Mouse (Mus musculus) cerebellum, adult 9-10 months (tissue): ENCODE data around the gene Ccdc124.
A peak's percentile ranks its signal among the peaks of the same experiment; 100 is the strongest.

Source experiments
- DNase-seq: peaks from one replicate; pipeline ENCODE4 v3.0.0; 2022

Gene Ccdc124

DNA sequence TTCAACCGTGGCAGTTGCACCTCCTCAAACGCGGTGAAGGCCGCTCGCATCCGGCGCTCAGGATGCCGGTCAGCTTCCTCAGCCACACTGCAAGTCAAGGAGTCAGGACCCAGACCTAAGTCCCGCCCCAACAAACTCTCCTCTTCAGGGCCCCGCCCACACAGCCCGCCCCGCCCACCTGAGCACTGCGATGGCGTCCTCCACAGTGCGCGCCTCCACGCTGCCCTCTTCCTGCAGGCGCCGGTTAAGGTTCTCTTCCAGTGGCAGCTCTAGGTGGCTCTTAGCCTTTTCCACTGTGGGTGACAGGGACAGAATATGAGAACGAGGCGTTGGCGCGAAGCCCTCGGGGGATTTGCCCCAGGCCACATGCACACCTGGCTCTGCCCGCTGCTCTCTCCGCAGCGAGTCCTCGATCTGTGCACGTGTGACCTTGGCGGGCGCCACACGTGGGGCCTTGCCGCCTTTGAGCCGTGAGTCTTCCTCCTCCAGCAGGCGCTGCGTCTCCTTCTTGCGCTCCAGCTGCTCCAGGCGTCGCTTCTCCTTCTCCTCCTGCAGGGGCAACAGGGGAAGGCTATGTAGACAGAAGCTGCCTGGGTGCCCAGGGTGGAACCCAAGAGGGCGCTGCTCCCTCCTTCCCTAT is 5.1 kb downstream of the Ccdc124 start:
- DNase-seq = peak; percentile 46

- DNase-seq = peak; percentile 50
These were observed 7.2 kb downstream of the Ccdc124 start for GRCm38 (mm10) chr8:70866566-70866965.

- DNase-seq = no peak
These were observed 7.7 kb downstream of the Ccdc124 start for GRCm38 (mm10) chr8:70866001-70866520.

DNA sequence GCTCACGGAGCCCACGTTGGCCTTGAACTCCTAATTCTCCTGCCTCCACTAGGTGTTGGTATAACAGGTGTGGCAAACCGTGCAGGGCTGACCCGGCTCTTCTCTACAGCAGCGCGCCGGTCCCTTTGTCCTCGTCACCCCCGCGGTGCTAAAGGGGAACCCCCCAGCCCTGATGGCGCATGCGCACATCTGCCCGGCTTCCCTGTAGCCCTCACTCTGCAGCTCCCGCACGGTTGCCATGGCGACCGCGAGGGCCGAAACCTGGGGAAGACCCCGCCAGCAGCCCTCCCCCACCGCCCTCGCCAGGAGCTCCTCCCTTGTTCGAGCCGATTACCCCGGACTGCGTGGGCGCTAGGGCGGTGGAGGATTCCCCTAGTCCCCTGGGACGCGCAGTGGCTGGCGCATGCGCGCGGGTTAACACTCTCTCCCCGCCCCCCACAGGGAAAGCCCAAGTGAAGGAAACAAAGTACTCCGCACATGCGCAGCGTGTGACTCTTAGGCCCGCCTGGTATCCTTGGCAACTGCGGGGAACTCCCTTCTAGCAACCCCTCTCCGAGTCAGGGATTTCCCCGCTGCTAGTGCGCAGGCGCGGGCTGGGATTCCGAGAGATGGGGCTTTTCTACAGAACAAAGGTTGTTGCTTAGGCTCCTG is 8.3 kb downstream of the Ccdc124 start:
- DNase-seq = peak; percentile 99

- DNase-seq = no peak
These were observed 9.0 kb downstream of the Ccdc124 start for GRCm38 (mm10) chr8:70864712-70865221.

GRCm38 (mm10) chr8:70863956-70864711 is 9.6 kb downstream of the Ccdc124 start:
- DNase-seq = peak; percentile 48

GRCm38 (mm10) chr8:70862824-70863641 is 10.7 kb downstream of the Ccdc124 start, which contains the start of gene Kcnn1:
TSS of gene Kcnn1 (minus strand) at chr8:70863258.
- peak; percentile 35 for DNase-seq

DNA sequence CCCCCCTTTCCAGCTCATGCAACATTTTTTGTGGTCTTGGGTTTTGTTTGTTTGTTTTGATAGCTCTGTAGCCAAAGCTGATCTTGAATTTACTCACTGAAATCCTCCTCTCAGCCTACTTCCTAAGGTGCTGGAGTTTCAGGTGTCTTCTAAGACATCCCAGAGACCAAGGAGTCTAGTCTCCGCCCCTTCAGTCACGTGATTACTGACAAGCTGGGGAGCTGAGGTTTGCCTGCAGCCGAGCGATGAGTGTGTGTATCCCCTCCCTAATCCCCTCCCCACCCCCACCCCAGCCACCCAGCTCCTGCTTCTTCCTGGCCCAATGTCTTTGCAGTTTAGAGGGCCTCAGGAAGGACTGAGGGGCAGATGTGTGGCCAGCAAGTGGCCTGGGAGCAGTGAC is 16.2 kb downstream of the Ccdc124 start:
- no peak for DNase-seq

DNA sequence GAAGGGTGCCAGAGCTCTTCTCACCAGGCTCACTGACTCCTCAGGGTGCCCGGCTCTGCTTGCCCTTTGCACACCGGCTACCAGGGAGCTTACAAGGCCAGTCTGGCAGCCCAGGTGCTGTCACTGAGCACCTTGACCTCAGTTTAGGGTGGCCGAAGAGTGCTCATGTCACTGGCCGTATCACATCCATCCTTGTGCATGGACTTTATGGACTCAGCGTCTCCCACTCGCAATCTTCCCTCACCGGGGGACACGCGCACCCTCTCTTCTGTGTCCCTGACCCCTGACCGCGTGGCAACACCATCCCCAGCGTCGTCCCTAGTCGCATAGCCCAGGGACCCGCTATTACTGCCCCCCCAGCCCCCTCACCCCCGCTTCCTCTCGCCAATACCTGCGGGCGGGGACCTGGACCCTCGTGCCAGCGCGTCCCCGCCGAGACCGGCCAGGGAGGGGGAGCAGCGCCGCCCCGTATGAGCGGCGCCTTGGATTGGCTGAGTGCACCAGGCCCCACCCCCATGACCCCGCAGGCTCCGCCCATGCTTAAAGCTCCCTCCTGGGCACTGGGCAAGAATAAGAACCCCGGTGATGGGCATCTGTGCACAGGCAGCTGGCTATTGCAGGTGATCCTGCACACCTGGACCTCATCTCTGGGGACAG is 17.1 kb downstream of the Ccdc124 start:
- peak; percentile 84 for DNase-seq

- DNase-seq = no peak
These were observed 17.7 kb downstream of the Ccdc124 start for GRCm38 (mm10) chr8:70856028-70856427.

- DNase-seq = no peak
These were observed 19.9 kb downstream of the Ccdc124 start for GRCm38 (mm10) chr8:70853863-70854262.

GRCm38 (mm10) chr8:70852595-70853231 is 21.0 kb downstream of the Ccdc124 start:
- DNase-seq = no peak

- DNase-seq = no peak
These were observed 21.9 kb downstream of the Ccdc124 start for GRCm38 (mm10) chr8:70851837-70852236.

GRCm38 (mm10) chr8:70850947-70851346 is 22.8 kb downstream of the Ccdc124 start:
- no peak for DNase-seq

DNA sequence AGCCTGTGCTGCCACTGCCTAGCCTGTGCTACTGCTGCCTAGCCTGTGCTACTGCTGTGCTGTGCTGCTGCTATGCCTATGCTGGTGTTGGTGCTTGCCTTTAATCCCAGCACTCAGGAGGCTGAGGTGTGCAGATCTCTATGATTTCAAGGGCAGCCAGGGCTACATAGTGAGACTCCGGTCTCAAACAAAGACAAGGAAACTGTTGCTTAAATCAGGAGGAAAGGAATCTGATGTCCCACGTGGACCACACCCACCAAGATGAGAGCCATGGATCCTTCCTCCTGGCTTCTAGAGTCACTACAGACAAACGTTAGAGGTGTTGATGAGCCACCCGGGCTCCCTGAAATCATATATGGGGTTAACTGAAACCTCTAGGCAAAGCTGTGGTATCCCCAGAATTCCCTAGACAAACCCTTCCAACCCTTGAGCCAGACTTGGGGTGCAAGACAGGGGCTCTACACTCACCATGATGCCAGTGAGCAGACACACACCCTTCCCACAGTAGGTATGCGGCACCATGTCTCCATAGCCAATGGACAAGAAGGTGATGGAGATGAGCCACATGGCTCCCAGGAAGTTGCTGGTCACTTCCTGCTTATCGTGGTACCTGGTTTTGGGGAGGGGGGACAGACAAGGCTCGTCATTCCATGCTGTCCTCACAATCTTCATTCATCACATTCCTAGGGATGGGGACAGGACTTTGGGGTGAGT is 23.4 kb downstream of the Ccdc124 start:
- no peak for DNase-seq

DNA sequence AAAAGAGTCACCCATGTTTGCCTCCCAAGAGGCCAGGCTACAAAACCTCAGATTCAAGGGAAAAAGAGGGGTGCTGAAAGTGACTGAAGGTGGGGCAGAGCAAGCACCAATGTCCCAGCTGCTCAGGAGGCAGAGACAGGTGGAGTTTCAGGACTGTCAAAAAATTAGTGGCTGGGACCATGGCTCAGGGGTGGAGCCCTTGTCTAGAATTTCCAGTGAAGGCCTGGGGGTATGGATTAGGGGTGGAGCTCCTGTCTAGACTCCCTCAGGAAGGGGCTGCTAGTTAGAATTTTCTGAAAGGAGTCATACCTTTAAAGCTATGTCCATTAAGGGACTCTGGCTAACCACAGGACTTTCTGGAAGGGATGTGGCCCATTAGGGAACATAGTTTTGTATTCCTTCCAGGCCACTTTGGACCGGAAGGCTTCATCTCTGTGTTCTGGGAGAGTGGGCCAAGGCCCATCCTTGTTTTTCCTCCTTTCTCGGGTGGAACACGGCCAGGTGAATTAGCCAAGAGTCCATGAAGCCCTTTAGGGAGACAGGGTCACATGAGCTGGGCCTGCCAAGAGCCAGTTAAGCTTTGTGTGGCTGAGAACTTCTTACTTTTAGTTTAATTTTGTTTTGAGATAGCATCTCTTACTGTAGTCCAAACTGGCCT is 24.3 kb downstream of the Ccdc124 start:
- no peak for DNase-seq

DNA sequence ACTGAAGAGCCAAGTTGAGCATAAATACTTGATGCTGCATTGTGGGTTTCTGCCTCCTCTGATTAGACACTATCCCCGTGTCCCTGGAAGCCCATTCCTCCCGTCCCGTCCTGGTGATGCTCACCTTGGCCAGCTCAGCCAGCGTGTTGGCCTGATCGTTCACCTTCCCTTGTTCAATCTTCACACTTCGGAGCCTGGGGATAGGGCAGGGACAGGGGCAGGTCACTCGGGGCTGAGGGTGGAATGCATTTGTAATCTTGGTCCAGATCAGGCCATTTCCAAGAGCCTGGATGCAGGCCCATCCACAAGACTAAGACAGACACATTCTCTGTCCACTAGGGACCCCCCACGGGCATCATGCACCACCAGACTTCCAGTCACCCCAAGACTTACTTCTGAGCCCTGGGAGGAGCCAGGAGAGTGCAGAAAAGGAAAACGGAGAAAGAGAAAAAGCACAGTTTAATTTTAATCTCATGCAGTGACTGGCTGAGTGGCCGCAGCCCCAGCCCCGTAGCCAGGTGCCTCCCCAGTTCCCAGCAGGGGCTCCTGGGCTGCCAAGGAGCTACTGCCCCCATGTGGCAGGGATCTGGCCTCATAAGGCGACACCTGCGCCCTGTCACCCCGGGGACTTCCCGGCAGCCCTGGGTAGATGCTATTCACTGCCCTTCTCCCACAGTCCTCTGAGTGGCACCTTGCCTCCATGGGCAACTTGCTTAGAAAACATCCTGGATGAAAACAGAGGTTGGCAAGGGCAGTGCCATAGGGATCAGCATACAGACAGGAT is 27.2 kb downstream of the Ccdc124 start:
- no peak for DNase-seq

DNA sequence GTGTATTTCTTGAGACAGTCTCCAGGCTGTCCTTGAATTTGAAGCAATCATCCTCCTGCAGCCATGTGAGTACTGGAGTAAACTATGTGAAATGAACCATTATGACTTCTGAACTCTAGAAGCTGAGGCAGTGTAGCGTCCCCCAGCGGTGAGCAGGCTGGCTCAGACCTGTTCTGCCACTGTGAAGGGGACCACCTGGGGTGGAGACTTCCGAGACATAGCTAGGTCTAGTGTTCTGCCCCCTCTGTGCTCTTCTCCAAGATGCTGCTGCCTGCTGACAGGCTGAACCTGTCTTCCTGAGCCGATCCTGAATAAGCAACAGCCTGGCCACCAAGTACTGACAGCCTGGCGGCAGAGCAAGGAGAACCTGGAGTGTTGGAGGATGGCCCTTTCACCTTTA is 28.6 kb downstream of the Ccdc124 start:
- DNase-seq = no peak

- peak; percentile 86 for DNase-seq
These were observed 29.2 kb downstream of the Ccdc124 start for GRCm38 (mm10) chr8:70844523-70844922.
